Mouse (Mus musculus): ENCODE measurements around the gene Olfr832. TPM values are rescaled to one million over a fixed set of nuclear protein-coding genes. Genes with fewer than 3 reads are reported as not detected.

Olfr832 gene
- not detected in 2 replicates for polyA plus RNA-seq (2012; rRNA removed; ENCODE audit: low replicate concordance)

GRCm38 (mm10) chr9:18936822-18937221 is at the start of gene Olfr832:
Gene Olfr832, plus strand, starts transcription at chr9:18937122.

DNA sequence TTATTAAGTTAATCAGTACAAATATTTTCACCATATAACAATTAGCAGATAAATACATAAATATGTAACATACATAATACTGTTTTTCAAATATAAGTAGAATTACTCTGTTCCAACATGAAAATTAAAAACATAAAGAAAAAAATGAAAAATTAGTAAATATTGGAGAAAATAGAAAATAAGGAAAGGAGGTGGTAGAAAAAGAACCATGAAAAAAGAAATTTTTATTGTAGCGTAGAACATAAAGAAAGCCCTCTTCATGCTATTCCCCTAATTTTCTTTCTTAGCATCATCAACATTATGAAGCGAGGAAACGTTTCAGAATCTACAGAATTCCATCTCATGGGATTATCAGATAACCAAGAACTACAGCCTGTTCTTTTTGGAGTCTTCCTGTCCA is 50.8 kb downstream of the Olfr832 start, which contains the start of gene Olfr834:
Gene Olfr834, plus strand, starts transcription at position 301 of the 400 bp plus-strand sequence.

Other genes with a start within 250 kb of the Olfr832 start
- not detected in 2 replicates for gene Olfr24, start 173.1 kb upstream of the Olfr832 start, polyA plus RNA-seq (2012; rRNA removed; ENCODE audit: low replicate concordance)
- not detected in 2 replicates for gene Olfr828, start 117.6 kb upstream of the Olfr832 start, polyA plus RNA-seq (2012; rRNA removed; ENCODE audit: low replicate concordance)
- not detected in 2 replicates for gene Olfr829, start 82.2 kb upstream of the Olfr832 start, polyA plus RNA-seq (2012; rRNA removed; ENCODE audit: low replicate concordance)
- not detected in 2 replicates for gene Olfr830, start 62.4 kb upstream of the Olfr832 start, polyA plus RNA-seq (2012; rRNA removed; ENCODE audit: low replicate concordance)
- gene Olfr834, start 50.9 kb downstream of the Olfr832 start, polyA plus RNA-seq (2012; rRNA removed; ENCODE audit: low replicate concordance) = not detected in 2 replicates
- not detected in 2 replicates for gene Olfr835, start 95.6 kb downstream of the Olfr832 start, polyA plus RNA-seq (2012; rRNA removed; ENCODE audit: low replicate concordance)
- not detected in 2 replicates for gene Olfr836, start 183.3 kb downstream of the Olfr832 start, polyA plus RNA-seq (2012; rRNA removed; ENCODE audit: low replicate concordance)
- gene Olfr837, start 199.2 kb downstream of the Olfr832 start, polyA plus RNA-seq (2012; rRNA removed; ENCODE audit: low replicate concordance) = not detected in 2 replicates
- gene Olfr839-ps1, start 240.2 kb downstream of the Olfr832 start, polyA plus RNA-seq (2012; rRNA removed; ENCODE audit: low replicate concordance) = not detected in 2 replicates